Mouse (Mus musculus): ENCODE results near the gene Rere.
A peak's percentile ranks its signal among the peaks of the same experiment; 100 is the strongest.

The Rere gene

GRCm38 (mm10) chr4:150625425-150625824 lies 344.0 kb downstream of the Rere start:
- peak; percentile 78 for DNase-seq

GRCm38 (mm10) chr4:150625951-150626732 lies 344.7 kb downstream of the Rere start:
- DNase-seq = peak; percentile 63

GRCm38 (mm10) chr4:150629266-150629665 lies 347.8 kb downstream of the Rere start:
- DNase-seq = no peak

GRCm38 (mm10) chr4:150635568-150635967 lies 354.1 kb downstream of the Rere start:
- DNase-seq = peak; percentile 76

GRCm38 (mm10) chr4:150636635-150637034 lies 355.2 kb downstream of the Rere start:
- DNase-seq = peak; percentile 45

GRCm38 (mm10) chr4:150644299-150644698 lies 362.9 kb downstream of the Rere start:
- DNase-seq = no peak

GRCm38 (mm10) chr4:150649327-150649726 lies 367.9 kb downstream of the Rere start:
- no peak for DNase-seq

- peak; percentile 57 for DNase-seq
Observed at GRCm38 (mm10) chr4:150651390-150652277, 370.2 kb downstream of the Rere start, which contains the start of gene Slc45a1. TSS of gene Slc45a1 (minus strand) at chr4:150652174.

- no peak for DNase-seq
Observed at GRCm38 (mm10) chr4:150653072-150653599, 371.7 kb downstream of the Rere start.

- peak; percentile 81 for DNase-seq
Observed at GRCm38 (mm10) chr4:150655989-150656388, 374.5 kb downstream of the Rere start.

GRCm38 (mm10) chr4:150656504-150656903 lies 375.1 kb downstream of the Rere start:
- no peak for DNase-seq

- DNase-seq = no peak
Observed at GRCm38 (mm10) chr4:150659926-150660610, 378.6 kb downstream of the Rere start.

GRCm38 (mm10) chr4:150661886-150662285 lies 380.4 kb downstream of the Rere start:
- no peak for DNase-seq

- DNase-seq = no peak
Observed at GRCm38 (mm10) chr4:150663192-150663591, 381.7 kb downstream of the Rere start.

- DNase-seq = no peak
Observed at GRCm38 (mm10) chr4:150664726-150665125, 383.3 kb downstream of the Rere start.

- no peak for DNase-seq
Observed at GRCm38 (mm10) chr4:150665806-150666205, 384.4 kb downstream of the Rere start.

All from cerebellum, adult 8-10 months (tissue).